Mouse (Mus musculus) midbrain, postnatal 0 days (tissue): ENCODE measurements around the gene Hnrnpc. TPM values are rescaled to one million over a fixed set of nuclear protein-coding genes. Genes with fewer than 3 reads are reported as not detected.
"Not testable (repeated sequence)": the region's sequence is repeated elsewhere in the genome, so short reads cannot be mapped to it uniquely, and the experiment has no call there.

Source experiments
- ATAC-seq: fragments of 200-750 bp; cut with Nextera tagmentation; 2 replicates; pipeline ENCODE4 v1.8.0; 2017; ENCODE audit warnings: moderate number of reproducible peaks, mild to moderate bottlenecking, moderate TSS enrichment, moderate library complexity; ENCODE audit not compliant: low FRiP score
- DNase-seq: peaks from one replicate; pipeline ENCODE4 v3.0.0-alpha.2; 2015; ENCODE audit warnings: low spot score
- H3K27ac ChIP-seq: fragments of 300-500 bp; sonication (generic); 2 replicates; pipeline ENCODE4 v1.5.1; 2014; ENCODE audit warnings: low read depth, mild to moderate bottlenecking, low read length, mixed read lengths
- H3K27me3 ChIP-seq: fragments of 300-500 bp; sonication (generic); 2 replicates; pipeline ENCODE4 v1.6.1; 2014; ENCODE audit warnings: low read length, control low read depth, mixed read lengths; ENCODE audit not compliant: insufficient read depth
- H3K36me3 ChIP-seq: fragments of 300-500 bp; sonication (generic); 2 replicates; pipeline ENCODE4 v1.6.1; 2014; ENCODE audit warnings: low read length, control low read depth, mixed read lengths; ENCODE audit not compliant: insufficient read depth
- H3K4me1 ChIP-seq: fragments of 300-500 bp; sonication (generic); 2 replicates; pipeline ENCODE4 v1.6.1; 2014; ENCODE audit warnings: mild to moderate bottlenecking, control low read depth, antibody characterized with exemption, low read length, mixed read lengths; ENCODE audit not compliant: insufficient read depth
- H3K4me2 ChIP-seq: fragments of 300-500 bp; sonication (generic); 2 replicates; pipeline ENCODE4 v1.6.1; 2014; ENCODE audit warnings: low read depth, mild to moderate bottlenecking, low read length, mixed read lengths; ENCODE audit not compliant: poor library complexity, severe bottlenecking
- H3K4me3 ChIP-seq: fragments of 300-500 bp; sonication (generic); 2 replicates; pipeline ENCODE4 v1.5.1; 2014; ENCODE audit warnings: low read depth, mild to moderate bottlenecking, low read length, moderate library complexity
- H3K9ac ChIP-seq: fragments of 300-500 bp; sonication (generic); replicated peaks from 2 replicates; pipeline ENCODE4 v1.6.1; 2014; ENCODE audit warnings: mild to moderate bottlenecking, low read length, moderate library complexity, mixed read lengths; ENCODE audit not compliant: poor library complexity, severe bottlenecking
- H3K9me3 ChIP-seq: fragments of 300-500 bp; sonication (generic); 2 replicates; pipeline ENCODE4 v1.6.1; 2016; ENCODE audit warnings: low read length, control low read depth
- CTCF ChIP-seq: IDR thresholded peaks from 2 replicates; pipeline ENCODE4 v1.5.1; 2016; ENCODE audit warnings: antibody characterized with exemption, mild to moderate bottlenecking
- WGBS: fragments of 180-500 bp; shearing (Covaris S2); extraction: QIAGEN DNeasy Blood & Tissue Kit; methylation state at CpG from one replicate; pipeline ENCODE4 v1.1.7; 2014; 5-methylcytosine and 5-hydroxymethylcytosine counted together
- polyA plus RNA-seq: library from polyadenylated mRNA; unstranded; fragments of >200 nt; fragmentation: Nextera tagmentation; extraction: Ambion mirVana; gene quantifications from 2 replicates; pipeline ENCODE4 v1.2.1, GENCODE M21; 2015
- total RNA-seq: library from RNA; depleted of rRNA; stranded (reverse); fragments of >200 nt; gene quantifications from 2 replicates; pipeline ENCODE4 v1.2.3, GENCODE M21; 2014

The Hnrnpc gene
- total and polyA plus RNA-seq, 2 experiments from 2014 or later = 57.6 to 258 TPM

DNA sequence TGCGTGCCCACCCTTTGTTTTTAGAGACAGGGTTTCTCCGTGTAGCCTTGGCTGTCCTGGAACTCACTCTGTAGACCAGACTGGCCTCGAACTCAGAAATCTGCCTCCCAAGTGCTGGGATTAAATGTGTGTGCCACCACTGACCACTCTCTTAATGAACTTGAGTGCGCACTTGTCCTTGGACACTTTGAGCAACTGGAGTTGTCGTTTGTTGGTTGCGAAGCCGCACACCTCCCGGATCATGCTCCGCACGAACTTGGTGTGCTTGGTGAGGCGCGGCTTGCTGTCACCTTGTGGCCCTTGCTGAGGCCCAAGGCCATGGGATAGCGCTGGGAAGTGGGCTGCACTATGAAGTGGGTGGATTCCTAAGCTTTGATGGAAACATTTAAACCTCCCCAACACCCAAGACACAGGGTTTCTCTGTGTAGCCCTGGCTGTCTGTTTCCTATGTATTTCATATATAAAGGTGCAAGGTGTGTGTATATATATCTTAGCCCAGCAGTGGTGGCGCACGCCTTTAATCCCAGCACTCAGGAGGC, 32.2 kb downstream of the Hnrnpc start:
- ATAC-seq (peak; percentile 20; the same call in 1 of the 2 replicates), DNase-seq (no peak)
- H3K4me3 ChIP-seq = no peak overlapping the region
- no peaks in the 10 kb centered on the region for H3K4me1 ChIP-seq
- H3K9me3 ChIP-seq = no peaks in the 10 kb centered on the region
- no peak overlapping the region for H3K9ac ChIP-seq
- TF ChIP-seq CTCF = no peak
- H3K4me2 ChIP-seq = no peak overlapping the region
- H3K27me3 ChIP-seq = no peaks in the 10 kb centered on the region
- peaks cover 24% of the 10 kb centered on the region for H3K36me3 ChIP-seq
- WGBS = 97% methylated on average over 15 of the region's 15 CpGs
- no peak overlapping the region for H3K27ac ChIP-seq

DNA sequence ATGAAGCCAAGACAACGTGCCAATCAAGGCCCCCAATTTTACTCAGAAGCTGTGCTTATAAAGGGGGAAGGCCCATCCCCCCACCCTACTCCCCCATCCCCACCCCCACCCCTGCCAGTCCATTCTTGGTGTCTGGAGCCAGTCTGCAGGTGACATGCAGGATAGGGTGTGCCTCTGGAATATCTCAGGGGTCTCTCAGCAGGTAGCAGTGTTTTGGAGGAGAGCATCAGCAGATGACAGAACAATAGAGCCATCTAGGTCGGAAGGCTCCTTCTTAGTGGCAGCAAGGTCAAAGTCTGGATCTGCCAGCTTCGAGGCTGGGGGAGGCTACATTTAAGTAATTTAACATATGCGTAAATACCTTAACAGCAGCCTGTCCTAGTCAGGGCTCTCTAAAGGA, 37.7 kb downstream of the Hnrnpc start:
- H3K27ac ChIP-seq = no peak overlapping the region
- 62% methylated on average over 4 of the region's 4 CpGs for WGBS
- H3K4me2 ChIP-seq = no peak overlapping the region
- no peaks in the 10 kb centered on the region for H3K9me3 ChIP-seq
- peaks cover 1% of the 10 kb centered on the region; the same call in 1 of the 2 replicates for H3K36me3 ChIP-seq
- DNase-seq = no peak
- no peaks in the 10 kb centered on the region for H3K27me3 ChIP-seq
- H3K4me3 ChIP-seq = no peak overlapping the region
- no peak overlapping the region for H3K9ac ChIP-seq
- no peak for ATAC-seq
- no peak for TF ChIP-seq CTCF
- H3K4me1 ChIP-seq = no peaks in the 10 kb centered on the region

DNA sequence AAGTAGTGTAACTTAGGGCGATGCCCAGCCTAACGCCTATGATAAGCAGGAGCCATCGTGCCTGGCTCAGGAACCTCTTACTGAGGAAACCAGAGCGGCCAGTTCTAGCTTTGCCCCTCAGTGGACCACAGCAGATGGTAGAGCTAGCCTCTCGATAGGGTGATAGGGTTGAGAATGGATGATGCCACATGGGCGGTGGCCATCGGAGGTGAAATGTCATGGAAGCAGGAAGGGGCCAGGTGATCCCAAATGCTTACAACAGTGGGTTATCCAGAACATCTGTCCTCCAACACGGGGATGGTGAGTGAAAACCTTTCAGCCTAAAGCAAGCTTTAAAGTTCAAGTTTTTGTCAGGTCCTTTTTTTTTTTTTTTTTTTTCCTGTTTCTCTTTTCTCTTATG, 42.0 kb downstream of the Hnrnpc start:
- no peak overlapping the region for H3K27ac ChIP-seq
- H3K36me3 ChIP-seq = no peaks in the 10 kb centered on the region
- no peaks in the 10 kb centered on the region for H3K4me1 ChIP-seq
- no peak overlapping the region for H3K4me3 ChIP-seq
- TF ChIP-seq CTCF = no peak
- no peak for DNase-seq
- no peaks in the 10 kb centered on the region for H3K27me3 ChIP-seq
- 87% methylated on average over 8 of the region's 8 CpGs for WGBS
- no peaks in the 10 kb centered on the region for H3K9me3 ChIP-seq
- no peak for ATAC-seq
- H3K9ac ChIP-seq = no peak overlapping the region
- no peak overlapping the region for H3K4me2 ChIP-seq

DNA sequence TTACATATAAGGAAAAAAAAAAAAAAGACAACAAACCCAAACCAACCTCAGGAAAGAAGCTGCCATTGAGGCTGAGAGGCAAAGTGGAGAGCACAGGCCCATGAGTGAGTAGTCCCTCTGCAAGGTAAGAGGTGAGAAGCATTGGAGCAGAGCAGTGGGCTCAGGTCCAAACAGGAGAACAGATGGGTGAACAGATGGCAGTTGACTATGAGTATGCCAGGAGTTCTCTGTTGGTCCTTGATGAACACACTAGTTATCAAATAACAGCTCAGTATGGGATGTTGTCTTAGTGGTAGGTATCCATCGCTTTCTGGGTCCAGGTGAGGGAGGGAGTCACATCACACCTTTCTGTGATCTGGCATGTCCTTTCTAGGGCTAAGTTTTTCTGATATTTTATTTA, 43.0 kb downstream of the Hnrnpc start:
- H3K4me2 ChIP-seq = no peak overlapping the region
- peak; percentile 60 for DNase-seq
- no peaks in the 10 kb centered on the region for H3K9me3 ChIP-seq
- no peaks in the 10 kb centered on the region for H3K36me3 ChIP-seq
- WGBS = 78% methylated on average over 1 of the region's 1 CpGs
- ATAC-seq = no peak
- no peaks in the 10 kb centered on the region for H3K27me3 ChIP-seq
- no peak for TF ChIP-seq CTCF
- no peak overlapping the region for H3K27ac ChIP-seq
- no peak overlapping the region for H3K4me3 ChIP-seq
- H3K4me1 ChIP-seq = no peaks in the 10 kb centered on the region
- no peak overlapping the region for H3K9ac ChIP-seq

DNA sequence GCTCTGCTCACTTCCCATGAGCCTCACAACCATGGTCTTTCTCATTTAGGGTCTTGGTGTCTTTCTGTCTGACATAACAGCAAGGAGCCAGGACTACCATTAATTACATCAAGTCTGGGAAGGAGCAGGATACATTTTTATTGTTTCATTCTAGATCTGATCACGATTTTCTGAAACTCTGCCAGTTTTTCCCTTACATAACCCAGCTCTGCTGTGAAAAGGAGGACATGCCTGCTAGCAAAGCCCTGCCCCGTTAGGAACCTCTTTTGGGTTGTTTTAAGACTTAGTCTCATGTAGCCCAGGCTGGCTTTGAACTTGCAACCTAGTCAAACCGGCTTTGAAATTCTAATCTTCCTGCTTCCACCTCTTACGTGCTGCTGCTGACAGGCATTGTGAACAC, 43.8 kb downstream of the Hnrnpc start:
- Histone ChIP-seq H3K27ac (no peak overlapping the region), H3K4me1 (no peaks in the 10 kb centered on the region), H3K9me3 (no peaks in the 10 kb centered on the region), H3K36me3 (no peaks in the 10 kb centered on the region), H3K9ac (no peak overlapping the region), H3K4me2 (no peak overlapping the region), H3K27me3 (no peaks in the 10 kb centered on the region), H3K4me3 (no peak overlapping the region)
- no peak for DNase-seq
- TF ChIP-seq CTCF = no peak
- 67% methylated on average over 4 of the region's 4 CpGs for WGBS
- no peak for ATAC-seq

DNA sequence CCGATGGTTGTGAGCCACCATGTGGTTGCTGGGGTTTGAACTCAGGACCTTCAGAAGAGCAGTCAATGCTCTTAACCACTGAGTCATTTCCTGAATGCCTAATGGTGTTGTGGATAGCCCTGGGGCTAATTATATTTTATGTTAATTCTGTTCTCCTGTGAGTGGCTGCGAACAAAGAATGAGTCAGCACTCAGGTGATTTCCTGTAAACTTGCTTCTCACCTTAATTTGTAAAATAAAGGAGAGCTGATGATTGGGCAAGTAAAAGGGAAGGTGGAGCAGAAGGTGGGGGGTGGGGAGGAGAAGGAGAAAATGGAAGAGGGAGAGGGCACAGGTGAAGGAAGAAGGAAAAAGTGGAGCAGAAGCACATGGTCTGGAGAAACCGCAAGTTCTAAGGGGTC, 51.1 kb downstream of the Hnrnpc start:
- H3K4me1 ChIP-seq, DNase-seq, H3K9ac ChIP-seq, H3K27me3 ChIP-seq, H3K27ac ChIP-seq, H3K9me3 ChIP-seq, H3K36me3 ChIP-seq, ATAC-seq, H3K4me3 ChIP-seq, H3K4me2 ChIP-seq: not testable (repeated sequence)
- 86% methylated on average over 3 of the region's 3 CpGs for WGBS
